Mouse (Mus musculus): Measurements from ENCODE around the gene Pfkm.

The Pfkm gene

GRCm38 (mm10) chr15:98098519-98098918, 6.1 kb downstream of the Pfkm start:
- no peak for DNase-seq (ENCODE audit: low spot score)

- no peak for DNase-seq (ENCODE audit: low spot score)
Observed at GRCm38 (mm10) chr15:98102401-98102800, 10.0 kb downstream of the Pfkm start.

GRCm38 (mm10) chr15:98106506-98106905, 14.1 kb downstream of the Pfkm start:
- no peak for DNase-seq (ENCODE audit: low spot score)

- DNase-seq (ENCODE audit: low spot score) = no peak
Observed at GRCm38 (mm10) chr15:98107230-98107629, 14.8 kb downstream of the Pfkm start.

- DNase-seq (ENCODE audit: low spot score) = no peak
Observed at GRCm38 (mm10) chr15:98107703-98108296, 15.4 kb downstream of the Pfkm start.

GRCm38 (mm10) chr15:98108297-98109152, 16.1 kb downstream of the Pfkm start:
- DNase-seq (ENCODE audit: low spot score) = peak; percentile 85

- no peak for DNase-seq (ENCODE audit: low spot score)
Observed at GRCm38 (mm10) chr15:98111791-98112190, 19.4 kb downstream of the Pfkm start.

GRCm38 (mm10) chr15:98114098-98114851, 21.9 kb downstream of the Pfkm start:
- no peak for DNase-seq (ENCODE audit: low spot score)

GRCm38 (mm10) chr15:98114852-98115778, 22.7 kb downstream of the Pfkm start:
- DNase-seq (ENCODE audit: low spot score) = no peak

GRCm38 (mm10) chr15:98115779-98116163, 23.4 kb downstream of the Pfkm start:
- no peak for DNase-seq (ENCODE audit: low spot score)

- no peak for DNase-seq (ENCODE audit: low spot score)
Observed at GRCm38 (mm10) chr15:98116287-98116686, 23.9 kb downstream of the Pfkm start.

- DNase-seq (ENCODE audit: low spot score) = no peak
Observed at GRCm38 (mm10) chr15:98119363-98119762, 27.0 kb downstream of the Pfkm start.

- no peak for DNase-seq (ENCODE audit: low spot score)
Observed at GRCm38 (mm10) chr15:98120831-98121230, 28.4 kb downstream of the Pfkm start.

- no peak for DNase-seq (ENCODE audit: low spot score)
Observed at GRCm38 (mm10) chr15:98131001-98131400, 38.6 kb downstream of the Pfkm start.

GRCm38 (mm10) chr15:98131451-98131850, 39.1 kb downstream of the Pfkm start:
- DNase-seq (ENCODE audit: low spot score) = no peak

GRCm38 (mm10) chr15:98131942-98132655, 39.7 kb downstream of the Pfkm start:
- no peak for DNase-seq (ENCODE audit: low spot score)

- DNase-seq (ENCODE audit: low spot score) = no peak
Observed at GRCm38 (mm10) chr15:98133471-98133870, 41.1 kb downstream of the Pfkm start.

GRCm38 (mm10) chr15:98134034-98134433, 41.6 kb downstream of the Pfkm start:
- no peak for DNase-seq (ENCODE audit: low spot score)

- peak; percentile 41 for DNase-seq (ENCODE audit: low spot score)
Observed at GRCm38 (mm10) chr15:98134666-98135065, 42.3 kb downstream of the Pfkm start.

- no peak for DNase-seq (ENCODE audit: low spot score)
Observed at GRCm38 (mm10) chr15:98135671-98136070, 43.3 kb downstream of the Pfkm start.

GRCm38 (mm10) chr15:98136871-98137270, 44.5 kb downstream of the Pfkm start:
- no peak for DNase-seq (ENCODE audit: low spot score)

Measured in left cerebral cortex, adult 11 months (tissue).